Mouse (Mus musculus): ENCODE measurements around the gene Rabl2. TPM values are rescaled to one million over a fixed set of nuclear protein-coding genes. Genes with fewer than 3 reads are reported as not detected.
A peak's percentile ranks its signal among the peaks of the same experiment; 100 is the strongest.

Rabl2 gene
- 2.9 and 3.1 TPM in 2 replicates for polyA plus RNA-seq (2012; rRNA removed)

- Histone ChIP-seq H3K4me3 (ENCODE audit: extremely low read depth, insufficient read depth, insufficient read length) (peak within 1 kb of the TSS; percentile 74), H3K27ac (ENCODE audit: insufficient read depth, low read length) (no peak within 1 kb of the TSS), H3K4me1 (ENCODE audit: control insufficient read depth, insufficient read depth, insufficient read length) (no peaks in the 10 kb centered on the region; the same call in 1 of the 2 replicates), H3K36me3 (ENCODE audit: control insufficient read depth, insufficient read depth, low read length) (no peaks in the 10 kb centered on the region), H3K27me3 (ENCODE audit: control insufficient read depth, insufficient read depth, low read length) (peaks cover 2% of the 10 kb centered on the region; the same call in 1 of the 2 replicates)
- 1% methylated on average over 35 of the region's 35 CpGs for WGBS
- DNase-seq (ENCODE audit: low read depth in 1 of 2, low spot score in 2 of 2): peak; percentile 32 to 73
- TF ChIP-seq CTCF (IDR thresholded peaks at IDR 0.05; ENCODE audit: extremely low read depth, insufficient read depth, insufficient read length, insufficient replicate concordance): no peak
- no peak for TF ChIP-seq POLR2A (IDR thresholded peaks at IDR 0.05; ENCODE audit: low read depth, low read length)
These were observed at the start of gene Rabl2 for GRCm38 (mm10) chr15:89591723-89592455. Rabl2 (minus strand) TSS chr15:89591923.

- Histone ChIP-seq H3K4me1 (ENCODE audit: control insufficient read depth, insufficient read depth, insufficient read length) (no peaks in the 10 kb centered on the region), H3K27ac (ENCODE audit: insufficient read depth, low read length) (no peak overlapping the region), H3K27me3 (ENCODE audit: control insufficient read depth, insufficient read depth, low read length) (no peaks in the 10 kb centered on the region), H3K4me3 (ENCODE audit: extremely low read depth, insufficient read depth, insufficient read length) (no peak overlapping the region), H3K36me3 (ENCODE audit: control insufficient read depth, insufficient read depth, low read length) (no peaks in the 10 kb centered on the region)
- DNase-seq (ENCODE audit: low read depth in 1 of 2, low spot score in 2 of 2): peak in 1 of 2 experiments; percentile 20
- 8% methylated on average over 6 of the region's 6 CpGs for WGBS
- TF ChIP-seq POLR2A (IDR thresholded peaks at IDR 0.05; ENCODE audit: low read depth, low read length) (no peak), CTCF (IDR thresholded peaks at IDR 0.05; ENCODE audit: extremely low read depth, insufficient read depth, insufficient read length, insufficient replicate concordance) (peak; percentile 50; the same call in 1 of the 2 replicates)
These were observed 31.9 kb upstream of the Rabl2 start for GRCm38 (mm10) chr15:89623626-89623959.

GRCm38 (mm10) chr15:89622959-89623625 is 31.4 kb upstream of the Rabl2 start:
- WGBS: 59% methylated on average over 5 of the region's 5 CpGs
- DNase-seq (ENCODE audit: low read depth in 1 of 2, low spot score in 2 of 2): no peak
- H3K4me1 ChIP-seq (ENCODE audit: control insufficient read depth, insufficient read depth, insufficient read length): no peaks in the 10 kb centered on the region
- no peak for TF ChIP-seq POLR2A (IDR thresholded peaks at IDR 0.05; ENCODE audit: low read depth, low read length)
- TF ChIP-seq CTCF (IDR thresholded peaks at IDR 0.05; ENCODE audit: extremely low read depth, insufficient read depth, insufficient read length, insufficient replicate concordance): no peak
- no peaks in the 10 kb centered on the region for H3K36me3 ChIP-seq (ENCODE audit: control insufficient read depth, insufficient read depth, low read length)
- no peak overlapping the region for H3K27ac ChIP-seq (ENCODE audit: insufficient read depth, low read length)
- H3K4me3 ChIP-seq (ENCODE audit: extremely low read depth, insufficient read depth, insufficient read length): no peak overlapping the region
- no peaks in the 10 kb centered on the region for H3K27me3 ChIP-seq (ENCODE audit: control insufficient read depth, insufficient read depth, low read length)

- no peaks in the 10 kb centered on the region for H3K36me3 ChIP-seq (ENCODE audit: control insufficient read depth, insufficient read depth, low read length)
- H3K4me3 ChIP-seq (ENCODE audit: extremely low read depth, insufficient read depth, insufficient read length): no peak overlapping the region
- DNase-seq (ENCODE audit: low read depth in 1 of 2, low spot score in 2 of 2): no peak
- no peaks in the 10 kb centered on the region for H3K27me3 ChIP-seq (ENCODE audit: control insufficient read depth, insufficient read depth, low read length)
- TF ChIP-seq POLR2A (IDR thresholded peaks at IDR 0.05; ENCODE audit: low read depth, low read length): no peak
- TF ChIP-seq CTCF (IDR thresholded peaks at IDR 0.05; ENCODE audit: extremely low read depth, insufficient read depth, insufficient read length, insufficient replicate concordance): peak; percentile 13; the same call in 1 of the 2 replicates
- no peak overlapping the region for H3K27ac ChIP-seq (ENCODE audit: insufficient read depth, low read length)
- no peaks in the 10 kb centered on the region for H3K4me1 ChIP-seq (ENCODE audit: control insufficient read depth, insufficient read depth, insufficient read length)
- WGBS: 83% methylated on average over 12 of the region's 12 CpGs
These were observed 30.7 kb upstream of the Rabl2 start for GRCm38 (mm10) chr15:89622312-89622958.

- no peaks in the 10 kb centered on the region for H3K4me1 ChIP-seq (ENCODE audit: control insufficient read depth, insufficient read depth, insufficient read length)
- 7% methylated on average over 9 of the region's 9 CpGs for whole genome bisulfite sequencing
- H3K4me3 ChIP-seq (ENCODE audit: extremely low read depth, insufficient read depth, insufficient read length): peak overlapping the region; percentile 31
- no peak for DNase-seq (ENCODE audit: low read depth in 1 of 2, low spot score in 2 of 2)
- H3K36me3 ChIP-seq (ENCODE audit: control insufficient read depth, insufficient read depth, low read length): no peaks in the 10 kb centered on the region
- no peak for TF ChIP-seq CTCF (IDR thresholded peaks at IDR 0.05; ENCODE audit: extremely low read depth, insufficient read depth, insufficient read length, insufficient replicate concordance)
- no peak for TF ChIP-seq POLR2A (IDR thresholded peaks at IDR 0.05; ENCODE audit: low read depth, low read length)
- H3K27ac ChIP-seq (ENCODE audit: insufficient read depth, low read length): no peak overlapping the region
- H3K27me3 ChIP-seq (ENCODE audit: control insufficient read depth, insufficient read depth, low read length): no peaks in the 10 kb centered on the region
These were observed 16.2 kb upstream of the Rabl2 start for GRCm38 (mm10) chr15:89607888-89608287.

GRCm38 (mm10) chr15:89607480-89607879 is 15.8 kb upstream of the Rabl2 start:
- TF ChIP-seq CTCF (IDR thresholded peaks at IDR 0.05; ENCODE audit: extremely low read depth, insufficient read depth, insufficient read length, insufficient replicate concordance) (no peak), POLR2A (IDR thresholded peaks at IDR 0.05; ENCODE audit: low read depth, low read length) (no peak)
- 21% methylated on average over 8 of the region's 8 CpGs for WGBS
- H3K4me3 ChIP-seq (ENCODE audit: extremely low read depth, insufficient read depth, insufficient read length): no peak overlapping the region; the same call in 1 of the 2 replicates
- no peaks in the 10 kb centered on the region for H3K27me3 ChIP-seq (ENCODE audit: control insufficient read depth, insufficient read depth, low read length)
- no peaks in the 10 kb centered on the region for H3K4me1 ChIP-seq (ENCODE audit: control insufficient read depth, insufficient read depth, insufficient read length)
- DNase-seq (ENCODE audit: low read depth in 1 of 2, low spot score in 2 of 2): no peak
- H3K36me3 ChIP-seq (ENCODE audit: control insufficient read depth, insufficient read depth, low read length): no peaks in the 10 kb centered on the region
- H3K27ac ChIP-seq (ENCODE audit: insufficient read depth, low read length): no peak overlapping the region
